Mouse (Mus musculus) liver, postnatal 0 days (tissue): Measurements from ENCODE around the gene 1700088E04Rik.

Experiments used
- CTCF ChIP-seq: sonication (generic); IDR thresholded peaks from 2 replicates; pipeline ENCODE4 v1.5.1; 2016; ENCODE audit warnings: antibody characterized with exemption, low read depth
- EP300 ChIP-seq: IDR thresholded peaks from 2 replicates; pipeline ENCODE4 v1.6.1; 2016; ENCODE audit warnings: antibody characterized with exemption, low read depth, mild to moderate bottlenecking

DNA sequence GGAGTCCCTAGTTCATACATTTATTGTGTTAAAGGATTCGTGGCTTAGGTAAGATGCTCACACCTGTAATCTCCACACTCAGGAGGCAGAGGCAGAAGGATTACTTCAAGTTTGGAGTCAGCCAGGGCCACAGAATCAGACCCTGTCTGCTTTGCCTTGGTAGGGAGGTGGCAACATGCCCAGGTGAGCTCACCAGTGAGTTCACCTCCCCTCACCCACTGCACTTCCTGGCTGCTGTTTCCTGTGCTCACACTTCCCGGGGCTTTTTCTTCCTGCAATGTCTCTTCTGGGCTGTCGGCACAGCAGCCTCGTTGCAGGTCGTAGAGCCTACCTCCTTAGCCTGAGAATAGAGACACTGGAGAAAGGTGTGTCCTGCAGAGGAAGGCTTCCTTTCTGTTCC is 25.8 kb downstream of the 1700088E04Rik start:
- TF ChIP-seq CTCF = no peak
- TF ChIP-seq EP300 = no peak
